Mouse (Mus musculus): ENCODE data around the gene Lrp5.

- TF ChIP-seq CTCF (IDR thresholded peaks at IDR 0.05; ENCODE audit: borderline replicate concordance, extremely low read depth, insufficient read depth, insufficient read length) (no peak), POLR2A (IDR thresholded peaks at IDR 0.05; ENCODE audit: borderline replicate concordance, extremely low read depth, insufficient read depth, insufficient read length, poor library complexity, severe bottlenecking) (no peak)
Observed at GRCm38 (mm10) chr19:3548311-3548710, 138.1 kb downstream of the Lrp5 start.

Data from brain, embryonic 14.5 days (tissue).